Mouse (Mus musculus): ENCODE measurements around the gene Gm10273. TPM values are rescaled to one million over a fixed set of nuclear protein-coding genes. Genes with fewer than 3 reads are reported as not detected.

Gm10273 gene
- total RNA-seq, 1 experiment from 2014 or later = 23.1 TPM

DNA sequence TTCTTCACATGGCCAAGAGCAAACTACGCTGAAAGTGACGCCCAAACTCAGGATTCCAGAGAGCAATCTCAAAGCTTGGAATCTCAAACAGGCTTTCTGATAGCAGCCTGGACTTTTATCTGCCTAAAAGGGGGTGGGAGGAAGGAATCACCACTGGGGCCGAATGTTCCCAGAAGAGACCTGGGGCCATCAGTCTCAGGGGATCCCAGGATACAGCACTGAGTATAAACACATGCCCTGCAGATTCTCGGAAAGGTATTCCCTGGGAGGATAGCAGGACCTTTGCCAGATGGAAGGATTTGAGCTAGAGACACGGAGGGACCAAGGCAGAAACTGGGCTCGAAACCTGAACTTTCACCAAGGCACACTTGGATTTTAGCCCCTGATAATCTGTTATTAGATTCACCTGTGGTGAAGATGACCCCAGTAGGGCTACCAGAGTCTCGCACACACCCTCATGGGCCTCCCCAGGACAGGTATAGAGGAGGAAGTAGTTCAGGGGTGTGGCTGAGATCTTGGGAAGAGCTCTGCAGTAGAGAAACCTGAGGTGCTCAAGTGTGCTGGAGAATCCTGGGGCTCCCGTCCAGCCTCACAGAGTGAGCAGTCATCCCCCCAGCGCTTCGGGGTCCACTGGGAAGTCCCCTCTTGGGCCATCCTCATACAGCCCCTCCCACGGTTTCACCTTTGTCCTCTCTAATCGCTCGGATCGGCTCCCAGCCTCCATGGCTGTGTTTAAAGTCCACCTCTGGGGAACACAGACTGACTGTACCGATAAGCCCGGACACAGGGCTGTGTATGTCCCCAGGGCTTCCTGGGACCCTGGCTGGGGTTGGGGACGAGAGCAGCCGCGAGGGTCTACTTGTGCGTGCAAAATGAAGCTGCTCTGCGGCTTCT lies 7.7 kb downstream of the Gm10273 start, which contains the start of gene Pla2g12b:
Gene Pla2g12b, plus strand, starts transcription at position 762 of the 894 bp plus-strand sequence.
- no peak for DNase-seq

DNA sequence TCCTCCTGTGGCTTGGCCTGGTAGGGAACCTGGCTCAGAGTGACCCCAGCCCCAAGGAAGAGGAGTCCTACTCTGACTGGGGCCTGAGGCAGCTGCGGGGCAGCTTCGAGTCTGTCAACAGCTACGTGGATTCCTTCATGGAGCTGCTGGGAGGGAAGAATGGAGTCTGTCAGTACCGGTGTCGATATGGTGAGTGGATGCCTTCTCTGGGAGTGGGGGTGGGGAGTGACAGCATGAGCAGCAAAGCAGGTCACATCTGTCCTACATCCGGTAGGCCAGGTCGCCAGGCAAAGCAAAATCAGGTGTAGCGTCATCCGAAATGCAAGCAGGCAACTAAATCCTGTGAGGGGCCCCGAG lies 8.3 kb downstream of the Gm10273 start:
- DNase-seq = no peak

DNA sequence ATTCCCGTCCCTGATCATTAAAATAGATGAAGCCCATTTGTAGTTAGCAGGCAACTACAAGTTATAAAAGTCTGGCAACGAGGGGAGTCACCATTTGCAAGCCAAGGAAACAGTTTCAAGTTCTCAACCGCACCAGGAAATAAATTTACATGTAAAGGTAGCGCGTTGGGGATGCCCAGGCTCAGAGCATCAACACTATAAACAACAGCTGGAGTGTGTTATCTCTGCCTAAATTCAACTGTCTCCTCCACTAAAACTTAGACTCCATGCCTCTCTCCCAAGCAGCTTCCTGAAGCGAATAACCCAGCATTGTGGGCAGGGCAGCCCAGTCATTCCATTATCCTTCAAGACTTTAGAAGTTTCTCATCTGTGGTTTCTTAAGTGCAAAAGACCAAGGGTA lies 13.1 kb downstream of the Gm10273 start:
- DNase-seq = no peak

DNA sequence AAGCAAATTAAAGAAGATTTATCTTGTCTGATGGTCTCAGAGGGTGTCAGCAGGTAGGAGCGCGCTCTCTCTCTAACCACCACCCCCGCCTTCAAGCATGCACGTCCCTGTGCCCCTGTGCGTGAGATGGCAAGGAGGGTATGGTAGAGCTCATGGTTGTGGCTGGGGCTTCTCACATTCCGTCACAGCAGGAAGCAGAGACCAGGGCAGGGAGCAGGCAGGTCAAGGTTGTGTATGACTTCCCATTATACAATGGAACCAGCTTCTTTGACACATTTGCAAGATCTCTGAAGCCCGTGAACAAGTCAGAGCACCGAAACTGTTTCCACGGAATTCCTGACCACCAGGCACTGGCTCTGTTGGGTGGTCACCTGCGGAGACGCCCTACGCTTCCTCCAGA lies 14.8 kb downstream of the Gm10273 start:
- DNase-seq = no peak

DNA sequence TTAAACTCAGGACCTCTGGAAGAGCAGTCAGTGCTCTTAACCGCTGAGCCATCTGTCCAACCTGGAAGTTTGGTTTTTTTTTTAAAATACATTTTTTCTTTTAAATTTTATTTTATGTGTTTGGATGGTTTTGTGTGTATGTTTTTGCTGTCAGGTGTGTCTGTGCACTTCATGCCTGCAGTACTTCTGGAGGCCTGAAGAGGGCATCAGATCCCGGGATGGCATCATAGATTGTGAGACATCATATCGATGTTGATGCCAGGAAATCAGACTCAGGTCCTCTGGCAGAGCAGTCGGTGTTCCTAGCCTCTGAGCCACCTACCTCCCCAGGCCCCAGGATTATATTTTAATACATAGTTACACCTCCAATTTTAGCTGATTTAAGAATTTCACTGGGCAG lies 18.3 kb downstream of the Gm10273 start:
- DNase-seq = no peak

DNA sequence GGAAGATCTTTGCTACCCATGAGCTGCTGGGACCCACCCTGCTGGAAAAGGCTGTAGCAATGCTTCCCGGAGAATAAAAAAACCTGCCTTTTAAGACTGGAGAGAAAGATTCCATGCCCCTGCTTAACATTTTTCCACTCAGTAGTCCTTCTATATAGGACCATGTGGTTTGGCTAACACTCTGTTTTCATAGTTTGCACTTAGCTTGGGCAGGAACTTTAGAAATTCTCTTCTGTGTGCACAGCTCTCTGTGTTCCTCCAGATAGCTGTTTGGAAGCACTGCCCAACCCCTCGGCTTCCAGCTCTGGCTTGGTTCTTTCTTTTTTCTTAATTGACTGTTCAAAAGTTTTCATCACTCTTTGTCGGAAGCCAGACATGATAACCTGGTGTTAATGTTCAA lies 21.2 kb downstream of the Gm10273 start:
- no peak for DNase-seq

DNA sequence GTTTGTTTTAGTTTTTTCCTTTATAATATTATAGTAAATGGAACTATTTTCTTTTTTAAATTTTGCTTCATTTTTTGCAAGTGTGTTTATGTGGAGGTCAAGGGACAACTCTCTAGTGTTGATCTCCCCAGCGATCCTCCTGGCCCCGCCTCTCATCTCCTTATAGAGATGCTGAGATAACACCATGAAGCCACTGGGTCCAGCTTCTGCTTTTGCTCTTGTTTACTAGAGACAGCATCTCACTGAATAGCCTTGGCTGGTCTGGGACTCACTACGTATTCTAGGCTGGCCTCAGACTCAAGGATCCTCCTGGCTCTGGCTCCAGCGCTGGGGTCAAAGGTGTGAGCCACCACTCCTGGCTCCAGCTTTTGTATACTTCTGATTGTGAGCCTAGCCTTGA lies 24.1 kb downstream of the Gm10273 start:
- DNase-seq = no peak

DNA sequence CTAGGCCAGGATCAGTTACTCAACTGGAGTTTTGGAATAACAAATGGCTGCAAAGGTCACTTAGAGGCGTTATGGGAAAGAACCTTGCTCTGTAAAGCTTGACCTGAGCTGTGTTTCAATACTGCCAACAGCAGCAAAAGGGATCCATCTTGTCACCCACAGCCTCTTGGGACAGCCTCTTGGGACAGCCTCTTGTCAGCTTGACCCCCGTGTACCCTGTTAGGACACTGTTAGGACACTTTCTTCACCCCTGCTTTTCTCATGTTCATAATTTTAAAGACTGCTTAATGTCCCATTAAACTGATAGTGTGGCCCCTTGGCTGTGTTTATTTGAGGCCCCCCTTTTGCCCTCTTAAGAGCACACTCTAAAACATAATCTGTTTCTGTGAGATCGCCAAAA lies 29.0 kb downstream of the Gm10273 start:
- peak; percentile 31 for DNase-seq

DNA sequence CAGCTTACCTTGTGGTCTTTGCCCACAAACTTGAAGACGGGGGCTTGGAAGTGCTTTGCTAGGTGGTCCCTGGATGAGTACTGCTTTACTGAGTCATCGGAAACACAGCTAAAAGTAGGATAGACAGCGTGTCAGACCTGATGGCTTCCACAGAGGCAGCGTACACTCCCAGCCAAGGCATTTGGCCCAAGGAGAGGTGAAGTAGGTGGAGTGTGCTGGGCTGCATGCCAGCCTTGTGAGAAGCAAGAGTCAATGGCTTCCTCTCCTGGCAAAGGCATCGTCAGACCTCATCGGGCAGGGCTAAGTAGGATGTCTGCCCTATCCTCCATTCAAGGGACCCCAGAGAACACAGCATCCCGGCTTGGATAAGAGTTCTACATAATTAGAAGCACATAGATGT lies 29.9 kb downstream of the Gm10273 start:
- peak; percentile 73 for DNase-seq

DNA sequence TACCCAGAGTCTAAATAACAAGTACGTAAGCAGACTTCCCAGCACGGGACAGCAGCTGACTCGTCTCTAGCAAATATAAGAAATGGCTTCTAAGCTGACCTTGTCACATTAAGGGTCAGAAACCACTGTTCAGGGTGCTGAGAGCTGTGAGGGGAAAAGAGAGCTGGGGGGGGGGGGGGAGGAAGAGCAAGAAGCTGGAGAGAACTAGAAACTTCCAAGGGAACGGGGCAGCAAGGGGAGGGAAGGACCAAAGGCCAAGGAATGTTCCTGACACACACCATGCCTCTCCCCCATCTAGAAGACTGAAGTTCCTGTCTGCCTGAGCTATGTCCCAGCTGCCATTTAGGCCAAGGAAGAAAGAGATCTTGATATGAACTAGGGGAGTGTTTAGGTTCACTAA lies 30.9 kb downstream of the Gm10273 start:
- DNase-seq = no peak

DNA sequence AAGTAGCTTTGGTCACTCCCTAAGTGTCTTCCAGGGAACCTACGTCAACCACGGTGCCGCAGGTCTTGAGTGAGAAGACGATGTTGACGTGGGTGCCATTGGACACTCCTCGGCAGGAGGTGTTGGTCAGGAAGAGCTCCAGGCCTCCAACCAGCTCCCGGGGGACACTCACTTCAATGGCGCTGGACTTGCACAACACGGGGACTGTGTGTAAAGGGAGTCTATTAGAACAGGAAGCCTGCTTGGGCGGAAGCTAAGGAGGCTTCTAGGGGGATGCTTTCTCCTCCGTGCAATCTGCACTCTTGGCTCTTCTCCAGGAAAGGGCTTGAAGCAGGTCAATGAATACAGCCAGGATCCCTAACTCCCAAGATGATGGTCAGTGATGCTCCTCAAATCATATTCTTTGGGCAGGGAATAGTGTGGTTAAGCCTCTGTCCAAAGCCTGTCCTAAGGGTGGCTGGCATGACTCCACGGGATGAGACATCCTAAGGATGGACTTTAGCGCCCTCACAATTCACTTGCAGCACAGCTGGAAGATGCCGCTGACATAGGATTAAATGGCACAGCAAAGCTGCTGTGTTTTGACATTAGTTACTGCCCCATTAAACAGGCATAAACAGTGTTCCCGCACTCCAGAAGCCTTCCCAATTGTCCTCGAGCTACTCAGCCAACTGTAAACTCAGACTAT lies 34.2 kb downstream of the Gm10273 start:
- DNase-seq = peak; percentile 53

DNA sequence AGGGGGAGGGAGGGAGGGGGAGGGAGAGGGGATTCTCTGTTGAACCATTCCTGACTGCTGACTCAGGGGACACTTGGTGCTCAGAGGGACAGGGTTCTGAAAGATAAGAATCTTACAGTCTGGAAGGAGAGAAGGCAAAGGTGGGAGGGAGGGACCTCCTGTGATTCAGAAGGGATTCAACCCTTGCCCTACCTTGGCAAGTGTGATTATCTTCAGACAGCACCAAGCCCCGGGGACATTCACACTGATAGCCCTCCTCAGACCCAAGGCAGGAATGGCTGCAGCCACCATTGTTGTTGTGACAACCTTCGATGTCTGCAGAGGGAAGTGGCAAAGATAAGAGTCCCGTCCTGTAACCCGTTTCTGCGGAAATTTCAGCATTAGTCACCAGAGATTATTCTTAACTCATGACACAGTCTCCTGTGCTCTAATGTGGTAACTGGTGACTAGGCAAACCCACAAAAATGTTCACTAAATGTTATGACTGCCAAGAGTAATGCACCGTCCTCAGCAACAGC lies 35.3 kb downstream of the Gm10273 start:
- peak; percentile 48 for DNase-seq

DNA sequence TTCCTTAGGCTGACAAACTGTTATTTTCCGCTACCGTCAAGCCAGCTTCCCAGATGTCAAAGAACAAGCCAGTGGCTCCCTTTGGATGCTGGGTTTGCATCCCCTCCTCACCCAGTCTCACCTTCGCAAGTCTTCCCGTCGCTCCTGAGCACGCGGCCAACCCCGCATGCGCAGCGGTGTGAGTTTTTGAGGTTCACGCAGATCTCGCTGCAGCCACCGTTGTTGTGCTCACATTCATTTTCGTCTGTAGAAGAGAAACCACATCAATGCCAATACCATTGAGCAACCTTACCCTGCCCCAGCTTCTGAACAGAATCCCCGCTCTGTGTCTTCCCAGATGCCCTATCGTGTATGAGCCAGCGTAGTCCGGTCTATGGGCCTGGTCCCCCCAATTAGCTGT lies 40.3 kb downstream of the Gm10273 start:
- no peak for DNase-seq

DNA sequence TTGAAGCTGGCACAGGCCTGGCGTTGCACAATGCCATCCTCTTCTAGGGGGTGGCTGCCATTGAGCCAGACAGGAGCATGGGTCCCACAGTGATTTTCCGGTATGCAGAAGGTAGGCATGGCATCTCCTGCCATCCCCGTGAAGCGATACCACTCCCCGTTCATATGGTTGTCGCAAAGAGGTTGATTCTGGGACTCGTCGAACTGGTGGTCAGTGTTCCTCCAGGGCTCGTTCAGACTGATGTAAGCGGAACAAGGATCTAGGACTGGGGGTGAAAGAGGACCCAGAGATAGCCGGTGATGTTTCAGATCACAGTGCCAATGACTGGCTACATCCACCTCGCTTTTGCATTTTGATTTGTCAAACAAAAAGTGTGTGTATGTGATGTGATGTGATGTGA lies 43.2 kb downstream of the Gm10273 start:
- DNase-seq = no peak

DNA sequence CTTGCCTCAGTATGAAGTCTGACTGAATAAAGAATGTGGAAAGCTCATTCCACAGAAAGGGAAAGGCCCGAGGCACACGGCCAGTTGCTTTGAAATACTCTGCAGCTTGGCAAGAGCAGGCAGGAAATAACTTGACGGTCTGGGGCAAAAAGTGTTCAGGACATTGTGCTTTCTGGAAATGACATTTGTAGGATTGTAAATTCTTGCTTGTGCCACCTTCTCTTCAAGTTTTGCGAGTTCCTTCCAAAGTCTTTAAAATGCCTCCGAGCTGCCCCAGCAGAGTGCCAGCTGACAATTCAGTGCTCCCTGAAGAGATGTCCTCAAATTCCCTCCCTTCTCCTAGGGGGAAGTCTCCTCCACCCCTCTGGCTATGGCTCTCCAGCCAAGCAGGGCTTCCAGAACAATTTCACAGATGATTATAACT lies 44.1 kb downstream of the Gm10273 start:
- peak; percentile 77 for DNase-seq

DNA sequence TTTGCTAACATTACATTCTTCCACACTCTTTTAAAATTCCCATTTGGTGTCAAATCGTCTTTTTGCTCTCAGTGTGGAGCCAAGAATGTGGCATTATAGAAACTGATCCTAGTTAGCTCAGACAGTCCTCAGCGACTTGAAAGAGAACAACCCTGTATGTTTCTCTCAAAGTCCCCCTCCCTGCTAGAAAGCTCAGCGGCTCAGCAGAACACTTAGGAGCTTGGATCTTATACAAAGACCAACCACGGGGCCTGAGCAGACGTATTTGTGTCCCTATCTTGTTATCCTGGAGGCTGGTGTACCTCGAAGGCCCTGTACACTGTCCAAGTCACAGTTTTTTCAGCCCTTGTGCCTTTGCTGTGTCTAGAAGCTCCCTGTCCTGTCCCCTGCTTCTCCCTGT lies 44.7 kb downstream of the Gm10273 start:
- no peak for DNase-seq

DNA sequence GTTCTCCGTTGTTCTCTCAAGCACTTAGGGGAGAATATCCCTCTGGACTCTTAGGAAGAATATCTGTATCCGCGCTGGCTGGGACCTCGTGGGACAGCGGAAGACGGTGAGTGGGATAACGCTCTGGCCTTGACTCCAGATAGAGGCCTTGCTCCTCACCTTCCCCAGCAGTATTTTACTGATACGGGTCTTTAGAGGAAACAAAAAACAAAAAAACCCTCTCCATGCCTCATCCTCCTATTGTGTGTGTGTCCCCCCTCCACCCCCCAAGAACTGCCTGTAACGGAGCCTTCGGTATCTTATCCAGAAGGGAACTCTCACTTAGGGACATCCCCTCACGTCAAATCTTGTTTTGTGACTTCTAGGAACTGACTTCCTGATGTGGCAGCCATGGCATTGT lies 46.3 kb downstream of the Gm10273 start, which contains the start of gene Oit3:
Gene Oit3, minus strand, starts transcription at position 44 of the 400 bp plus-strand sequence.
- DNase-seq = no peak

DNA sequence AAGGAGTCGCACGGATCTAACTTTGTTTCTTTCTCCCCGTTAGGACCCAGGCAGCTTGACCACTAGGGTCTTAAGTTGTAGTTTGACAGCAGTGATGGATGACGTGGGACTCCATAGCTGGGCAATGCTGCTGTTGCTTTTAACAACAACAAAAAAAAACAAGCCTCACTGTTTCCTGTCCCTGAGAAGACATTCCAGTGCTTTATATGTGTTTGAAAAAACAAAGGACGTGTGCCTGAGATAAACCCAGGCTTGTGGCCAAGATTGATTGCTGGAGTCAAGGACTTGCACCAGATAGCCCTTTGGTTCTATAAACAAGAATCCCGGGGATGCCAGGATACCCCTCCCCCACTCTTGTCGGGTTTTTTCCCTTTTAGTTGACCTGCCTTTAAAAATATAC lies 47.8 kb downstream of the Gm10273 start:
- DNase-seq = peak; percentile 78

DNA sequence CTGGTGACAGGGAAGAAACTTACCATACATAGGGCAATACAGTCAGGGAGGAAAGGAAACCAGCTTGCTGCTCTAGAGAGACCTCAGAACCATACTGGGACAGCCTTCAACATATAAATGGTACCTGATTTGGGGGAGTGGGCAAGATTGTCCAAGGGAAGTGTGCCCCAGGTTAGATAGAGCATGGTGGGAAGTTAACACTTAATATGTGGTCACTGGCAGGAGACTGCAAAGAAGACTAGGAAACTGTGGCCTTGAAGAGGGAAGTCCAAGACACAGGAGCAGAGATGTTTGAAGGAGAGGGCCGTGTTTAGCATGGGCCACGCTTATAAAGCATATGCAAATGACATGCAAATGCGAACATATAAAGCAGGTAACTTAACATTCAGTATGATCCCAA lies 48.7 kb downstream of the Gm10273 start:
- no peak for DNase-seq

DNA sequence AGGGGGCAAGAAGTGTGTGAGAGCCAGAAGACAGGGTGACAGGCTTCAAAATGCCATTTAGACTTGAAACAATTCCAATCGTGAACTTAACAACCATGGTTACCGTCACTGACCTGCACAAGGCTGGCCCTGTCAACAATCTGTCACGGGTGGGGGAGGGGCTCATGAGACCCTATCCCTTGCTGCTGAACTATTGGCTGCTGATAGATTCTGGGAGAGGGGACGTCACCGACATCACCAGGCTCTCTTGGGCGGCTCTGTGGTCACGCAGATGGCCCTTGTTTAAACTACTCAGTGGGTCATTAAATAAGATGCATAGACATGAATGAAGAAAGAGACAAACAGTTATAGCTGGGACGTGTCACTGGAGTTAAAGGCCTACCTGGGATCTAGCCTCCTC lies 49.2 kb downstream of the Gm10273 start:
- DNase-seq = no peak

All from adrenal gland, postnatal 14 days (tissue).